Mouse (Mus musculus): ENCODE measurements around the gene Tesc. TPM values are rescaled to one million over a fixed set of nuclear protein-coding genes. Genes with fewer than 3 reads are reported as not detected.

The Tesc gene
- total and polyA plus RNA-seq, 2 experiments from 2014 or later: 4.7 to 8.2 TPM

DNA sequence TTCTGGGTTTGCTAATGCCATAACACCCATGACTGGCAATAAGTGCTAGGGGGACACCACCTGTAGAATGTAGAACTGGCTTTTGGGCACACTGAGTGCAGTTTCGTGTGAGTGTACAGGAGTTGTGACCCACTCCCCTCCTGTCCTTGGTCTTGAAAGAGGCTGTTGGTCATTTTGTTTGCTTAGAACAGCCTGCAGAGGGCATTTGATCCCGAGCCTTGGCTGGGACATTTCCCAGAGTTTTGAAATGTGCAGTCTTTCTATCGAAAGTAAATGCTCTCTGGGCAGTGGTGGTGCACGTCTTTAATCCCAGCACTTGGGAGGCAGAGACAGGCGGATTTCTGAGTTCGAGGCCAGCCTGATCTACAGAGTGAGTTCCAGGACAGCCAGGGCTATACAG, 31.6 kb upstream of the Tesc start:
- no peak overlapping the region for H3K4me2 ChIP-seq (ENCODE audit: low read depth, low read length, poor library complexity, severe bottlenecking)
- H3K9ac ChIP-seq (replicated peaks; ENCODE audit: low read length, poor library complexity, severe bottlenecking): no peak overlapping the region
- no peak for DNase-seq (ENCODE audit: low spot score)
- H3K27ac ChIP-seq (ENCODE audit: low read depth, low read length): no peak overlapping the region
- no peak for TF ChIP-seq CTCF (IDR thresholded peaks at IDR 0.05)
- H3K4me3 ChIP-seq (ENCODE audit: low read depth, low read length): no peak overlapping the region
- WGBS: 80% methylated on average over 6 of the region's 6 CpGs
- no peaks in the 10 kb centered on the region for H3K27me3 ChIP-seq (ENCODE audit: insufficient read depth, low read length)
- ATAC-seq (ENCODE audit: low FRiP score): no peak
- no peaks in the 10 kb centered on the region for H3K9me3 ChIP-seq (ENCODE audit: low read length)
- no peaks in the 10 kb centered on the region for H3K4me1 ChIP-seq (ENCODE audit: insufficient read depth, low read length)
- peaks cover 85% of the 10 kb centered on the region for H3K36me3 ChIP-seq (ENCODE audit: insufficient read depth, low read length)

GRCm38 (mm10) chr5:117996581-117996980, 31.0 kb upstream of the Tesc start:
- WGBS: 87% methylated on average over 6 of the region's 6 CpGs
- ATAC-seq (ENCODE audit: low FRiP score) (no peak), DNase-seq (ENCODE audit: low spot score) (no peak)
- Histone ChIP-seq H3K4me3 (ENCODE audit: low read depth, low read length) (no peak overlapping the region), H3K9me3 (ENCODE audit: low read length) (no peaks in the 10 kb centered on the region), H3K9ac (replicated peaks; ENCODE audit: low read length, poor library complexity, severe bottlenecking) (no peak overlapping the region), H3K4me1 (ENCODE audit: insufficient read depth, low read length) (no peaks in the 10 kb centered on the region), H3K36me3 (ENCODE audit: insufficient read depth, low read length) (peaks cover 85% of the 10 kb centered on the region), H3K27ac (ENCODE audit: low read depth, low read length) (no peak overlapping the region), H3K27me3 (ENCODE audit: insufficient read depth, low read length) (no peaks in the 10 kb centered on the region), H3K4me2 (ENCODE audit: low read depth, low read length, poor library complexity, severe bottlenecking) (no peak overlapping the region)
- no peak for TF ChIP-seq CTCF (IDR thresholded peaks at IDR 0.05)

DNA sequence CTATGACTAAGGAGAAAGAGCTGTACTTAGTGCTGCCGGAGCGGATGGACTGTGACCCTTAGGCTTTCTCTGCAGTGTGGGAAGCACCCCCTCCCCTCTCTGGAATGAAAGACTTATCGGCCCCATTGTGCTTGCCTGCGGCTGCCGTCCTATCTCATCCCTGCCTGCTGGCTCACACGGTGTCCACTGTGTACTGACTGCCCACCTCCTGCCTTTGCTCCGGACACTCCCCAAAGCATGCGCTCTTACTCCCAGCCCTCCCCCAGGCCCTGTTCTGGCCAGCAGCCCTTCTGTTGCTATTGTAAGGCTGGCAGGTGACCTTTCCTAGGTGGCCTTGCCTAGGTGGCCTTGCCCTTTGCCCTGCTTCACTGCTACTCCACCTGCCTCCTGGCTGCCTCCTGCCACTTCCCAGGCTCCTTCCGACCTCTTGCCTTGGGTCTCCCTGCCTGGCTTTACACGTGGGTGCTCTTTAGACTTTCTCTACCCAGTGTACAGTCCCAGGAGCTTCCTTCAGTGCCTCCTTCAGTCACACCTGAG, 30.0 kb upstream of the Tesc start:
- Histone ChIP-seq H3K4me1 (ENCODE audit: insufficient read depth, low read length) (no peaks in the 10 kb centered on the region), H3K4me2 (ENCODE audit: low read depth, low read length, poor library complexity, severe bottlenecking) (no peak overlapping the region), H3K36me3 (ENCODE audit: insufficient read depth, low read length) (peaks cover 85% of the 10 kb centered on the region), H3K27me3 (ENCODE audit: insufficient read depth, low read length) (no peaks in the 10 kb centered on the region), H3K9me3 (ENCODE audit: low read length) (no peaks in the 10 kb centered on the region), H3K9ac (replicated peaks; ENCODE audit: low read length, poor library complexity, severe bottlenecking) (no peak overlapping the region), H3K4me3 (ENCODE audit: low read depth, low read length) (no peak overlapping the region), H3K27ac (ENCODE audit: low read depth, low read length) (no peak overlapping the region)
- TF ChIP-seq CTCF (IDR thresholded peaks at IDR 0.05): no peak
- ATAC-seq (ENCODE audit: low FRiP score): no peak
- no peak for DNase-seq (ENCODE audit: low spot score)
- WGBS: 49% methylated on average over 10 of the region's 10 CpGs

DNA sequence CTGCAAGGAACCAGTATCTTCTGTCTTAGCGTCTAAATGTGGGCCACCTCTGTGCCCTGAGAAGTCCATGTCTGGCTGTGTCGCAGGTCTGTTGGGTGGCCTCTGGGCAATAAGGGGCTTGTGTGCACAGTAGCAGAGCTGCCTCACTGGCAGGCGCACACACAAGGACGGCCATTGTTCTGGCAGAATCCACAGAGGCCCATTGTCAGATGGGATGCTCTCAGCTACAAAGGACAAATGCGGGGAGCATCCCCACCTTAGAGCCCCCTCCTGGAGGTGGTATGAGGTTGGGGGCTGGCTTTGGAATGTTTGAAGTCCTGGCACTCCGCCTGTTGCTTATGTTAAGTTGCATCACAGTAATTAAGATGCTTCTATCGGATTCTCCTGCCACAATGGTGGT, 28.5 kb upstream of the Tesc start:
- WGBS: 78% methylated on average over 7 of the region's 7 CpGs
- no peak for TF ChIP-seq CTCF (IDR thresholded peaks at IDR 0.05)

GRCm38 (mm10) chr5:117999584-117999983, 28.0 kb upstream of the Tesc start:
- Histone ChIP-seq H3K27me3 (ENCODE audit: insufficient read depth, low read length) (no peaks in the 10 kb centered on the region), H3K4me3 (ENCODE audit: low read depth, low read length) (no peak overlapping the region), H3K4me1 (ENCODE audit: insufficient read depth, low read length) (no peaks in the 10 kb centered on the region), H3K9ac (replicated peaks; ENCODE audit: low read length, poor library complexity, severe bottlenecking) (no peak overlapping the region), H3K4me2 (ENCODE audit: low read depth, low read length, poor library complexity, severe bottlenecking) (no peak overlapping the region), H3K36me3 (ENCODE audit: insufficient read depth, low read length) (peaks cover 89% of the 10 kb centered on the region), H3K9me3 (ENCODE audit: low read length) (no peaks in the 10 kb centered on the region), H3K27ac (ENCODE audit: low read depth, low read length) (no peak overlapping the region)
- TF ChIP-seq CTCF (IDR thresholded peaks at IDR 0.05): no peak
- DNase-seq (ENCODE audit: low spot score) (no peak), ATAC-seq (ENCODE audit: low FRiP score) (no peak)
- WGBS: 82% methylated on average over 11 of the region's 11 CpGs

More for the DNA sequence above, 28.5 kb upstream of the Tesc start:
- no peak overlapping the region for H3K9ac ChIP-seq (replicated peaks; ENCODE audit: low read length, poor library complexity, severe bottlenecking)
- H3K27me3 ChIP-seq (ENCODE audit: insufficient read depth, low read length): no peaks in the 10 kb centered on the region
- no peak overlapping the region for H3K4me3 ChIP-seq (ENCODE audit: low read depth, low read length)
- H3K27ac ChIP-seq (ENCODE audit: low read depth, low read length): no peak overlapping the region
- H3K9me3 ChIP-seq (ENCODE audit: low read length): no peaks in the 10 kb centered on the region
- DNase-seq (ENCODE audit: low spot score) (no peak), ATAC-seq (ENCODE audit: low FRiP score) (no peak)
- no peak overlapping the region for H3K4me2 ChIP-seq (ENCODE audit: low read depth, low read length, poor library complexity, severe bottlenecking)
- peaks cover 93% of the 10 kb centered on the region for H3K36me3 ChIP-seq (ENCODE audit: insufficient read depth, low read length)
- H3K4me1 ChIP-seq (ENCODE audit: insufficient read depth, low read length): no peaks in the 10 kb centered on the region

DNA sequence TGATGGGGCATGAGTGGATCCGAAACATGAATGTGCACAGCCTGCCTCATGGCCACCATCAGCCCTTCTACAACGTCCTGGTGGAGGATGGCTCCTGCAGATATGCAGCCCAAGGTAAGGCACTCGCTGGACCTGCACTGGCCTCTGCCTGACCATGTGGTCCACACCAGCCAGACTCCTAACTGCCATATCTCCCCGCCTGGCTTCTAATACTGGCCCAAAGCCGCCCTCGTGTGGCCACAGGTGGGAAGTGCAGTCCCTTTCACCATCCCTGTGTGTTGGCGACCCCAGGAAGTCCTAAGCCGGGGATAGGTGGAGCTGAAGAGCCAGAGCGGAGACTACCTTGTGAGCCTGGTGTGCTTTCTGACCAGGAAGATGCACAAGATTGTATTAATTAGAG, 25.5 kb upstream of the Tesc start:
- no peaks in the 10 kb centered on the region for H3K27me3 ChIP-seq (ENCODE audit: insufficient read depth, low read length)
- no peak overlapping the region for H3K27ac ChIP-seq (ENCODE audit: low read depth, low read length)
- H3K9ac ChIP-seq (replicated peaks; ENCODE audit: low read length, poor library complexity, severe bottlenecking): no peak overlapping the region
- peak; percentile 95 for TF ChIP-seq CTCF (IDR thresholded peaks at IDR 0.05)
- no peaks in the 10 kb centered on the region for H3K9me3 ChIP-seq (ENCODE audit: low read length)
- DNase-seq (ENCODE audit: low spot score): peak; percentile 81
- H3K4me1 ChIP-seq (ENCODE audit: insufficient read depth, low read length): no peaks in the 10 kb centered on the region
- peak; percentile 47; the same call in 1 of the 2 replicates for ATAC-seq (ENCODE audit: low FRiP score)
- 29% methylated on average over 9 of the region's 9 CpGs for WGBS
- peaks cover 80% of the 10 kb centered on the region for H3K36me3 ChIP-seq (ENCODE audit: insufficient read depth, low read length)
- H3K4me3 ChIP-seq (ENCODE audit: low read depth, low read length): no peak overlapping the region
- no peak overlapping the region for H3K4me2 ChIP-seq (ENCODE audit: low read depth, low read length, poor library complexity, severe bottlenecking)

All from midbrain, postnatal 0 days (tissue).